Mouse (Mus musculus): ENCODE results near the gene Klf13.
A peak's percentile ranks its signal among the peaks of the same experiment; 100 is the strongest.

Klf13 gene

GRCm38 (mm10) chr7:63926492-63926891, 12.2 kb downstream of the Klf13 start:
- no peak for DNase-seq (ENCODE audit: low spot score in 2 of 2)

GRCm38 (mm10) chr7:63925413-63926360, 13.0 kb downstream of the Klf13 start:
- DNase-seq (ENCODE audit: low spot score in 2 of 2): peak; percentile 76 to 79

DNA sequence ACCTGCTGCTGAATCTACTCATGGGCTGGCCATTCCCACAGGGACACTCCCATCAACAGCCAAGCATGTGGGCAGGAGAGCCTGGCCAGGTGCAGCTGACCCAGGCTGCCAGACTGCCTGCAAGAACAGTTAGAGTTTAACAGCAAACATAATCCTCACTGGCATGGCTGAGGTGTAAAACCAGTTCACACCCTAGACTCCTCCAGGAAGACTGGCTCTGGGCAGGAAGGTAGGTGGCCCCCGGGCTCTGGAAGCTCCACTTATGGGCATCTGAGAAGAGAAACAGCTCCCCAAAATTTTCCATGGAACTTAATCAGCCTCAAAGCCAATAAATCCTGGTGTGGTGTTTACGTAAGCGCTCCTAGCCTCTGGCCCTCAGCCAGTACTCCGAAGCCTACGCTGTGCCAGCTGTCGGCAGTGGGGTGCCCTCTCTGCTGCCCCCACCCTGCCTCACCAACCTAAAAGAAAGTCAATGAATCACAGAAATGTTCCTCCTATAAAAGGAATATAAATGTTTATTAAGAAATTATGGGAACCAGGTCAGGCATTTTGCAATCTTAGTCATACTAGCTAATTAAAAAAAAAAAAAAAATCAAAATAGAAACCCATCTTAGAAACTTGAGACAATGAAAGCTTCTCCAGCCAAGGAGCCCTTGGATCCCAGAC, 13.8 kb downstream of the Klf13 start:
- no peak for DNase-seq (ENCODE audit: low spot score in 2 of 2)

DNA sequence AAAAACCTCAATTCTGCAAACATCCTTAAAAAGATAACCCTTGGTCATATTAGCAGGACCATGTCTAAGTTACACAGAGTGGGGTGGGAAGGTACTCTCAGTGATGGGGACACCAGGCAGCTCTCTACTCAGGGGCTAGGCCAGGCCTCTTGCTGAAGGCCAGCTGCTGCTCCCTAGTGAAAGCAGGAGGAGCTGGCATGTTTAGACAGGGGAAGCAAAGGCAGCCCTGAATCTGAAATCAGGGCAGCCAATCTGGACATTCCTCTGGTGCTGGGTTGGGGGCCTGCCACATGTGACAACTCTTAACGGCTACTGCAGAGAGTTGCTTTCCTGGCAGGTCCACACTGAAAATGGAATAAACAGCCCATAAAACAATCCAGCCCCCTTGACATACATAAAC, 14.6 kb downstream of the Klf13 start:
- DNase-seq (ENCODE audit: low spot score in 2 of 2): no peak

DNA sequence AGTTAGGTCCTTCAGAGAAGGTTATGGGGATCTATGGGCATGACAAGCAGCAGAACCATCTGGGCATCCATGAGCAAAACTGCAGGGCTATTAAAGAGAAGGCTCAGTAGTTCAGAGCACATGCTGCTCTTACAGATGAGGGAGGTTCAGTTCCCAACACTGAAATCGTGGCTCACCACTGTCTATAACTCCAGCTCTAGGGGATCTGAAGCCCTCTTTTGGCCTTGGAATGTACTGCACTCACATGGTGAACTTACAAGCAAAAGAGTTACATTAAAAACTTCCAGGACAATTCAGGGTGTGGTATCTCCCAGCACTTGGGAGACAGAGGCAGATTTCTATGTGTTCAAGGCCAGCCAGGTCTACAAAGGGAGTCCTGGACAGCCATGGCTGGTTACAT, 15.7 kb downstream of the Klf13 start:
- no peak for DNase-seq (ENCODE audit: low spot score in 2 of 2)

GRCm38 (mm10) chr7:63922571-63922970, 16.1 kb downstream of the Klf13 start:
- peak in 1 of 2 experiments; percentile 9 for DNase-seq (ENCODE audit: low spot score in 2 of 2)

GRCm38 (mm10) chr7:63921909-63922562, 16.7 kb downstream of the Klf13 start:
- peak; percentile 54 to 66 for DNase-seq (ENCODE audit: low spot score in 2 of 2)

- DNase-seq (ENCODE audit: low spot score in 2 of 2): no peak
Measured at GRCm38 (mm10) chr7:63918771-63919768, 19.6 kb downstream of the Klf13 start.

- DNase-seq (ENCODE audit: low spot score in 2 of 2): no peak
Measured at GRCm38 (mm10) chr7:63917693-63918092, 21.0 kb downstream of the Klf13 start.

DNA sequence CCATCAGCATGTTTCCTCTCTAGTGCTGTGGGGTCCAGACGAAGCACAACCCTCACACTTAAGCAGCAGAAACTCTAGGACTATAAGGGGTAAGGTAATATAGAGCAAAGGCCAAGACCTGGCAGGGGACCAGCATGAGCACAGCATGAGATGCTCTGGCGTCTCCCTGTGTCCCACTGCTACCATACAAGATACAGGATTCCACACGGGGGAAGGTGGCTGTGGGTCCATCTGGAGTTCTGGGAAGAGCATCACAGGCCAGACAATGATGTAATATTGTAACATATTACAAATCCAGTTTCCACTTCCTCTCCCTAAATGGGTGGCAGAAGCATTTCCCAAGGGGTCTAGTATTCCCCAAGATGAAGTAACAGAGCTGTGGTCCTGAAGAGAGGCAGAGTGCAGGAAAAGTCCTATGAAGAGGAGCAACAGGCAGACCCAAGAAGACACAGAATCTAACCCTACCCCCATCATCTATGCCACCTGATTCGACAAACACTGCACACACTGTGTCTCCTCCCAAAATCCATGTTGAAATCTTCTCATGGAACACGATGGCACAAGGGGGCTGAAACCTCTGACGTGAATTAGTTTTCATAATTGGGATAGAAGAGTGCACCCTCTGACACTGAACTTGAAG, 22.3 kb downstream of the Klf13 start, which contains the start of gene E030018B13Rik:
TSS of gene E030018B13Rik (plus strand) at position 590 of the 640 bp plus-strand sequence.
- DNase-seq (ENCODE audit: low spot score in 2 of 2): no peak

- DNase-seq (ENCODE audit: low spot score in 2 of 2): no peak
Measured at GRCm38 (mm10) chr7:63914891-63915290, 23.8 kb downstream of the Klf13 start.

- no peak for DNase-seq (ENCODE audit: low spot score in 2 of 2)
Measured at GRCm38 (mm10) chr7:63913724-63914692, 24.7 kb downstream of the Klf13 start.

- DNase-seq (ENCODE audit: low spot score in 2 of 2): no peak
Measured at GRCm38 (mm10) chr7:63912924-63913723, 25.6 kb downstream of the Klf13 start.

- DNase-seq (ENCODE audit: low spot score in 2 of 2): peak in 1 of 2 experiments; percentile 61
Measured at GRCm38 (mm10) chr7:63912234-63912810, 26.4 kb downstream of the Klf13 start.

DNA sequence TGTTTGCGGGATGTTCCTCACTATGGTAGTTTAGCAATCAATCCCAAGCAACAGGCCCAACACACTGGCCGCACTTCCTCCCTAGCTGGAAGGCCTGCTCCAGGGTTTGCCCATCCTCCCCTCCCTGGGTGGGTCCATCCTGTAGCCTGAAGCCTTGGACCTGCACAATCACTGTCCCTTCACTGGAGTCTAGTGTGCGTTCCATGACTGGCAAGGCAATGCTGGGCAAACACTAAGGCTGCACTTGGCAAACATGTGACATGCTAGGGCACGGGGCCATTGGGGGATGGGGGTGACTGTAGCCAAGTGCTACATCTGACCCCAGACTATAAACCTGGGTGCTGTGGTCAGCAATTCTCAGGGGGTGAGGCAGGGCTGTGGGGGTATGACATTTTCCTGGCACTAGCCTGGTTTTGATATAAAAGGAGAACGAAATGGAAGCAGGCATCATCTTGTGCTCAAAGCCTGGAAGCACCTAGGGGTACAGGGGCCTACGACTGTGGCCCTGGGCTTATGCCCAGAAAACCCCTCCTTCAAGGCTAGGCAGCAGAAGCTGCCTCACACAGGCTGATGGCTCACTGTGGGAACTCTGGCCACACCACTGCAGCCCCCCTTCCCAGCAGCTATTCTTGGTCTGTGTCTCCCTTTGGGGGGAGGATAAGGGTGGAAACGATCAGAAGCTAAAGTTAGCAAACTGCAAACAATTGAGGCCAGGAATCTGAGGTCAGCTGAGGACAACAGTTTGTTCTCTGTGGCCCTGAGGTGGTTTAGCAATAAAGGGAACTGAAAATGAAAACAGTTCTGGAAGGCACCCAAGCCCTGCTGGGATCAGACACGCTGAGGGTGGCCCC, 27.1 kb downstream of the Klf13 start:
- DNase-seq (ENCODE audit: low spot score in 2 of 2): peak; percentile 79 to 82

DNA sequence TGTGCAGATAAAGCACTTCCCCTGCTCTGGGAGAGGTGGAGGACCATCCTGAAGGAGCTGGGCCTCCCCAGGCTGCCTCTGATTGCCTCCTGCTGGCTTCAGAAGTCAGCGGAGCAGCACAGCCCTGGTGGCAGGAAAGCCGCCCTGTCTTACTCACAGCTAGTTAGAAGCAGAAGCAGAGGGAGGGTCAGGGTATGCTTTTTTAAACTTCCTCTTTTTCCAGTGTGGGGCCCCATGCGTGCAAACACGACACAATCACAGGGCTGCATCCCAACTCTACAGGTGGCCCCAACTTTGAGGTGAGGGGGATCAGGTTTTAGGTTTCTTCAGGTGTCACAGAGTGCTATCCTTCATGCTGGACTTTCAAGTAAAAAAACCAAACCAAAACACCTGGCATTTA, 27.8 kb downstream of the Klf13 start:
- peak; percentile 83 for DNase-seq (ENCODE audit: low spot score in 2 of 2)

- DNase-seq (ENCODE audit: low spot score in 2 of 2): no peak
Measured at GRCm38 (mm10) chr7:63910225-63910624, 28.5 kb downstream of the Klf13 start.

Data from spleen, postnatal 36 days (tissue).